Mouse (Mus musculus): ENCODE measurements at regions not wholly inside any gene's neighbourhood (a gene's known extent, or its start where the extent isn't known, plus 50 kb on each side); places are given as distances from the start of the nearest gene placed in this dataset.
A peak's percentile ranks its signal among the peaks of the same experiment; 100 is the strongest.

- Histone ChIP-seq H3K36me3 (no peaks in the 10 kb centered on the region), H3K27me3 (no peaks in the 10 kb centered on the region), H3K4me3 (no peak overlapping the region), H3K27ac (replicated peaks) (no peak overlapping the region), H3K4me1 (replicated peaks) (no peaks in the 10 kb centered on the region), H3K9ac (no peak overlapping the region), H3K9me3 (no peaks in the 10 kb centered on the region), H3K4me2 (no peak overlapping the region)
- 85% methylated on average over 5 of the region's 5 CpGs for WGBS
- no peak for ATAC-seq (ENCODE audit: low FRiP score, low read depth)
Measured at GRCm38 (mm10) chr7:95936599-95936998, 234.4 kb upstream of the Tenm4 start.

DNA sequence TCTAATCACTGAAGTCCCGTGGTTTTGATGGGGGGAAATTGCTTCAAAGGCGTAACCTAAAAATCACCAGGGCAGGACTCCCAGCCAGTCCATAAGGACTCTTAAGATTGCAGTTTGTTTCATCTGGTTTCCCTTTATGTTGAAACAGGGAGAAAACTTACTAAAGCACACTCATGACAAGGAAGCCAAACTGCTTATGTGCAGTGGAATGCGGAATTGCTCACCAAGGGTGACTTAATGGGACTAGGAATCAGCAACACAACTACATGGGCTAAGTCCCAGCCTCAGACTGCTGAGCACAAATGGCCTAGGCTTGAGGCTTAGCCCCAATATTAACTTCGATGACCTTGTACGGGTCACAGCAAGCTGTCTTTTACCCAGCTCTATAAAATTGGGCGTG is 227.6 kb upstream of the Tenm4 start:
- Histone ChIP-seq H3K36me3 (no peaks in the 10 kb centered on the region), H3K4me2 (no peak overlapping the region), H3K9ac (no peak overlapping the region), H3K27ac (replicated peaks) (no peak overlapping the region), H3K27me3 (no peaks in the 10 kb centered on the region), H3K9me3 (no peaks in the 10 kb centered on the region), H3K4me3 (no peak overlapping the region), H3K4me1 (replicated peaks) (no peaks in the 10 kb centered on the region)
- 87% methylated on average over 6 of the region's 6 CpGs for WGBS
- ATAC-seq (ENCODE audit: low FRiP score, low read depth), result no peak

- H3K4me1 ChIP-seq (replicated peaks), result no peaks in the 10 kb centered on the region
- H3K27me3 ChIP-seq, result no peaks in the 10 kb centered on the region
- no peak overlapping the region for H3K27ac ChIP-seq (replicated peaks)
- no peak overlapping the region for H3K4me2 ChIP-seq
- ATAC-seq (ENCODE audit: low FRiP score, low read depth), result no peak
- WGBS, result 88% methylated on average over 2 of the region's 2 CpGs
- no peak overlapping the region for H3K4me3 ChIP-seq
- H3K9me3 ChIP-seq, result no peaks in the 10 kb centered on the region
- H3K36me3 ChIP-seq, result no peaks in the 10 kb centered on the region
- no peak overlapping the region for H3K9ac ChIP-seq
Measured at GRCm38 (mm10) chr7:95952395-95952794, 218.7 kb upstream of the Tenm4 start.

DNA sequence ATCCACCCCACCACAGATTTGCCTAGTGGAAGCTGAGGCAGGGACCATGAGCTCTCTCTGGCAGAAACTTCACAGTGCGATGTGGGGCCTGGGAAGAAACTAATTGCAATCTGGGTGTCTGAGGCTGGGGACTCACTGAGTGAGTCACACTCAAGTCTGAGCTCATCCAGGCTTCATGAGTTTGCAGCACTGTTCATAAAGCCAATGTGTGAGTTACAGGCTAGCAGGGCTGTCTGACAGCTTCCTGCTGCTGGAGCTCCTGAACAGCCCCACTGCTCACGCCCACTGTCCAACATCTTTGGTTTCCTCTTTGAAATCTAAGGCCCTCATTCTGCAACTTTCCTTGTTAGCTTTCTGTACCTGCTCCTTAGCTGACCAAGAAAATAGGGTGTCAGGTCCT is 216.5 kb upstream of the Tenm4 start:
- no peaks in the 10 kb centered on the region for H3K4me1 ChIP-seq (replicated peaks)
- no peaks in the 10 kb centered on the region for H3K27me3 ChIP-seq
- no peak for ATAC-seq (ENCODE audit: low FRiP score, low read depth)
- H3K4me3 ChIP-seq, result no peak overlapping the region
- H3K9ac ChIP-seq, result no peak overlapping the region
- 97% methylated on average over 2 of the region's 2 CpGs for WGBS
- H3K4me2 ChIP-seq, result no peak overlapping the region
- no peaks in the 10 kb centered on the region for H3K36me3 ChIP-seq
- H3K9me3 ChIP-seq, result no peaks in the 10 kb centered on the region
- no peak overlapping the region for H3K27ac ChIP-seq (replicated peaks)

DNA sequence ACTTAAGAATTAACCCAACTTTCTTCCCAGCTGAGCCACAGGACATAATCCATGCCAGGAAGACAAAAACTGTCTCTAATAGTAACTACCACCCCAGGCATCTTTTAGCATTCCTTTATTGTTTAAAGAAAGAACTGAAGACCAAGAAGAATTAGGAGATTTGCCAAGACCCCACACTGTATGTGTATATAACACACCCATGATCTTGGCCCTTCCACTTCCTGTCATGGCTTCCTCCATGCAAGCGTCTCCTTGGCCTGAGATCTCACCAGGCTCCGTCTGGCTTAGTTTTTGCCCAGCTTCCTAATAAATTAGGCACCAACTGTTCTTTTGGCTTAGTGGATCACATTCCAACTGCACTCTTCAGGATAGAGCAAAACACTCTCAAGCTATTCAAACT is 215.9 kb upstream of the Tenm4 start:
- WGBS, result 75% methylated on average over 2 of the region's 2 CpGs
- no peaks in the 10 kb centered on the region for H3K27me3 ChIP-seq
- no peak overlapping the region for H3K9ac ChIP-seq
- H3K4me2 ChIP-seq, result no peak overlapping the region
- H3K36me3 ChIP-seq, result no peaks in the 10 kb centered on the region
- H3K4me3 ChIP-seq, result no peak overlapping the region
- H3K4me1 ChIP-seq (replicated peaks), result no peaks in the 10 kb centered on the region
- H3K27ac ChIP-seq (replicated peaks), result no peak overlapping the region
- H3K9me3 ChIP-seq, result no peaks in the 10 kb centered on the region
- ATAC-seq (ENCODE audit: low FRiP score, low read depth), result no peak

GRCm38 (mm10) chr7:95959068-95959467 is 212.0 kb upstream of the Tenm4 start:
- H3K9me3 ChIP-seq, result no peaks in the 10 kb centered on the region
- no peaks in the 10 kb centered on the region for H3K36me3 ChIP-seq
- WGBS, result 50% methylated on average over 4 of the region's 4 CpGs
- ATAC-seq (ENCODE audit: low FRiP score, low read depth), result no peak
- H3K4me3 ChIP-seq, result no peak overlapping the region
- no peaks in the 10 kb centered on the region for H3K4me1 ChIP-seq (replicated peaks)
- H3K9ac ChIP-seq, result no peak overlapping the region
- H3K4me2 ChIP-seq, result no peak overlapping the region
- no peak overlapping the region for H3K27ac ChIP-seq (replicated peaks)
- no peaks in the 10 kb centered on the region for H3K27me3 ChIP-seq

- Histone ChIP-seq H3K36me3 (no peaks in the 10 kb centered on the region), H3K27ac (replicated peaks) (no peak overlapping the region), H3K9ac (no peak overlapping the region), H3K27me3 (no peaks in the 10 kb centered on the region), H3K4me2 (no peak overlapping the region), H3K4me1 (replicated peaks) (no peaks in the 10 kb centered on the region), H3K4me3 (no peak overlapping the region), H3K9me3 (no peaks in the 10 kb centered on the region)
- ATAC-seq (ENCODE audit: low FRiP score, low read depth), result no peak
- WGBS, result 74% methylated on average over 7 of the region's 7 CpGs
Measured at GRCm38 (mm10) chr7:95971863-95972262, 199.2 kb upstream of the Tenm4 start.

GRCm38 (mm10) chr7:95974085-95974484 is 197.0 kb upstream of the Tenm4 start:
- WGBS, result 64% methylated on average over 2 of the region's 2 CpGs
- no peaks in the 10 kb centered on the region for H3K4me1 ChIP-seq (replicated peaks)
- H3K4me3 ChIP-seq, result no peak overlapping the region
- no peaks in the 10 kb centered on the region for H3K9me3 ChIP-seq
- no peak overlapping the region for H3K4me2 ChIP-seq
- H3K9ac ChIP-seq, result no peak overlapping the region
- H3K27me3 ChIP-seq, result no peaks in the 10 kb centered on the region
- no peak for ATAC-seq (ENCODE audit: low FRiP score, low read depth)
- no peaks in the 10 kb centered on the region for H3K36me3 ChIP-seq
- no peak overlapping the region for H3K27ac ChIP-seq (replicated peaks)

DNA sequence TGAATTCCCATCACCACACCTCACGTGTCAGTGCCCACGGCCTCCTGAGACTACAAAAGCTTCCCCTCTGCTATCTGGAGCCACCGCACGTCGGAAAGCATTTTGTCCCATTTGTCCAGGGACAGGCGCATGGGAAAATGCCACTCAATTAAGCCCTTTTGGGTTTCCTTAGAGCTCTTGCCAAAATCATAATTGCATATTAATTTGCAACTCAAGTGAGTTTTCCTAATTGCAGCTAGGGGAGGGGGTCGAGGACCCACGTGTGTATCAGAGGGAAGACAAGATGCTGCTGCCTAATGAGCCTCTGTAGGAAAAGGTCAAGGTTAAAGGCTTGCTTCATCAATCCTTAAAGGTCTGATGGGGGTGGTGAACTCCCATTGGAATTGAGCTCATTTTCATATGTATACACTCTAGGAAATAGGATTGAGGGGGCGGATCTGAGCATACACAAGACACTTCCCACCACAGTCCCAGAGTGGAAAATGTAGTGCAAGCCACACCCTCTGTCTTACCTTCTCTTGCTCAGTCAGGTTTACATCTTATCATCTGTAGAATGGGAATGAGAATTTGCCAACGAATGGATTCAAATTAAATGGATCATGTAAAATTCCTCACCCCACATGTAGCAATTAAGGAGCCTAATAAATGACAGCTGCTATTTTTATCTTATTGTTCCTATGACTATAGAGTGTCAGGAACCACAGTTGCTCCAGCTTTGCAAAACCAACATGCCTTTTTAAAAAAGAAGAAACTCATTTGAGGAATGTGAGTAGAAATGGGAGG is 179.6 kb upstream of the Tenm4 start:
- H3K27ac ChIP-seq (replicated peaks), result no peak overlapping the region
- 21% methylated on average over 10 of the region's 10 CpGs for WGBS
- H3K9me3 ChIP-seq, result no peaks in the 10 kb centered on the region
- H3K4me2 ChIP-seq, result no peak overlapping the region
- H3K27me3 ChIP-seq, result 0 out of 2 replicates have a peak, but pooled peaks cover 2% of the 10 kb centered on the region
- H3K4me3 ChIP-seq, result no peak overlapping the region
- H3K36me3 ChIP-seq, result no peaks in the 10 kb centered on the region
- ATAC-seq (ENCODE audit: low FRiP score, low read depth), result peak; percentile 69; the same call in 1 of the 2 replicates
- H3K4me1 ChIP-seq (replicated peaks), result no peaks in the 10 kb centered on the region
- H3K9ac ChIP-seq, result no peak overlapping the region

GRCm38 (mm10) chr7:95992033-95992516 is 179.0 kb upstream of the Tenm4 start:
- Histone ChIP-seq H3K9ac (no peak overlapping the region), H3K9me3 (no peaks in the 10 kb centered on the region), H3K36me3 (no peaks in the 10 kb centered on the region), H3K27ac (replicated peaks) (no peak overlapping the region), H3K4me3 (no peak overlapping the region), H3K27me3 (0 out of 2 replicates have a peak, but pooled peaks cover 2% of the 10 kb centered on the region), H3K4me2 (no peak overlapping the region), H3K4me1 (replicated peaks) (no peaks in the 10 kb centered on the region)
- no peak for ATAC-seq (ENCODE audit: low FRiP score, low read depth)
- WGBS, result 84% methylated on average over 3 of the region's 3 CpGs

- Histone ChIP-seq H3K4me3 (no peak overlapping the region), H3K36me3 (no peaks in the 10 kb centered on the region), H3K4me2 (no peak overlapping the region), H3K4me1 (replicated peaks) (no peaks in the 10 kb centered on the region), H3K27ac (replicated peaks) (no peak overlapping the region), H3K9me3 (no peaks in the 10 kb centered on the region), H3K9ac (no peak overlapping the region), H3K27me3 (0 out of 2 replicates have a peak, but pooled peaks cover 2% of the 10 kb centered on the region)
- ATAC-seq (ENCODE audit: low FRiP score, low read depth), result no peak
- 85% methylated on average over 3 of the region's 3 CpGs for WGBS
Measured at GRCm38 (mm10) chr7:95992521-95992920, 178.5 kb upstream of the Tenm4 start.

- Histone ChIP-seq H3K27me3 (0 out of 2 replicates have a peak, but pooled peaks cover 2% of the 10 kb centered on the region), H3K27ac (replicated peaks) (no peak overlapping the region), H3K4me1 (replicated peaks) (no peaks in the 10 kb centered on the region), H3K4me2 (no peak overlapping the region), H3K36me3 (no peaks in the 10 kb centered on the region), H3K4me3 (no peak overlapping the region), H3K9me3 (no peaks in the 10 kb centered on the region), H3K9ac (no peak overlapping the region)
- WGBS, result 70% methylated on average over 3 of the region's 3 CpGs
- no peak for ATAC-seq (ENCODE audit: low FRiP score, low read depth)
Measured at GRCm38 (mm10) chr7:95997190-95997589, 173.9 kb upstream of the Tenm4 start.

- Histone ChIP-seq H3K9me3 (no peaks in the 10 kb centered on the region), H3K4me2 (no peak overlapping the region), H3K27me3 (no peaks in the 10 kb centered on the region), H3K36me3 (no peaks in the 10 kb centered on the region), H3K4me1 (replicated peaks) (no peaks in the 10 kb centered on the region), H3K9ac (no peak overlapping the region), H3K4me3 (no peak overlapping the region), H3K27ac (replicated peaks) (no peak overlapping the region)
- 36% methylated on average over 4 of the region's 4 CpGs for WGBS
- no peak for ATAC-seq (ENCODE audit: low FRiP score, low read depth)
Measured at GRCm38 (mm10) chr7:95999189-95999588, 171.9 kb upstream of the Tenm4 start.

All from hindbrain, embryonic 15.5 days (tissue).